Mouse (Mus musculus) activated CD4-positive, CD25-positive, alpha-beta regulatory T cell, adult 4 months (primary cell): Measurements from ENCODE around the gene Plekhm2. TPM values are rescaled to one million over a fixed set of nuclear protein-coding genes. Genes with fewer than 3 reads are reported as not detected.

Source experiments
- ATAC-seq: one replicate; pipeline ENCODE4 v1.8.0; 2017
- polyA plus RNA-seq, 2 experiments: library from polyadenylated mRNA; unstranded; fragments of 100-300 nt; shearing (Covaris generic); gene quantifications; one replicate each; pipeline ENCODE4 v1.2.1; 2017

Gene Plekhm2
- polyA plus RNA-seq, 2 experiments from 2014 or later, result 3.3 to 3.4 TPM

- no peak for ATAC-seq
Measured at GRCm38 (mm10) chr4:141659739-141660138, 5.0 kb downstream of the Plekhm2 start.

GRCm38 (mm10) chr4:141658846-141659484 lies 5.7 kb downstream of the Plekhm2 start:
- no peak for ATAC-seq

- ATAC-seq, result no peak
Measured at GRCm38 (mm10) chr4:141656932-141657331, 7.8 kb downstream of the Plekhm2 start.

GRCm38 (mm10) chr4:141655908-141656608 lies 8.6 kb downstream of the Plekhm2 start:
- no peak for ATAC-seq

- ATAC-seq, result no peak
Measured at GRCm38 (mm10) chr4:141654509-141654908, 10.2 kb downstream of the Plekhm2 start.

GRCm38 (mm10) chr4:141653813-141654212 lies 10.9 kb downstream of the Plekhm2 start:
- ATAC-seq, result no peak

- ATAC-seq, result no peak
Measured at GRCm38 (mm10) chr4:141653044-141653443, 11.7 kb downstream of the Plekhm2 start.

GRCm38 (mm10) chr4:141651944-141652343 lies 12.8 kb downstream of the Plekhm2 start:
- no peak for ATAC-seq

GRCm38 (mm10) chr4:141651286-141651685 lies 13.4 kb downstream of the Plekhm2 start:
- no peak for ATAC-seq

GRCm38 (mm10) chr4:141649244-141649643 lies 15.5 kb downstream of the Plekhm2 start:
- ATAC-seq, result no peak

GRCm38 (mm10) chr4:141648262-141648661 lies 16.4 kb downstream of the Plekhm2 start:
- no peak for ATAC-seq

- no peak for ATAC-seq
Measured at GRCm38 (mm10) chr4:141647187-141647586, 17.5 kb downstream of the Plekhm2 start.

- ATAC-seq, result no peak
Measured at GRCm38 (mm10) chr4:141645988-141646387, 18.7 kb downstream of the Plekhm2 start.

- ATAC-seq, result no peak
Measured at GRCm38 (mm10) chr4:141643118-141643855, 21.4 kb downstream of the Plekhm2 start.

- ATAC-seq, result no peak
Measured at GRCm38 (mm10) chr4:141641961-141642811, 22.5 kb downstream of the Plekhm2 start.

GRCm38 (mm10) chr4:141641353-141641771 lies 23.3 kb downstream of the Plekhm2 start:
- no peak for ATAC-seq

- ATAC-seq, result no peak
Measured at GRCm38 (mm10) chr4:141639474-141639873, 25.2 kb downstream of the Plekhm2 start.

GRCm38 (mm10) chr4:141636693-141637092 lies 28.0 kb downstream of the Plekhm2 start:
- no peak for ATAC-seq

GRCm38 (mm10) chr4:141635991-141636390 lies 28.7 kb downstream of the Plekhm2 start:
- ATAC-seq, result no peak

GRCm38 (mm10) chr4:141632111-141632873 lies 32.4 kb downstream of the Plekhm2 start:
- no peak for ATAC-seq

- no peak for ATAC-seq
Measured at GRCm38 (mm10) chr4:141631250-141631649, 33.4 kb downstream of the Plekhm2 start.

- no peak for ATAC-seq
Measured at GRCm38 (mm10) chr4:141630021-141630420, 34.7 kb downstream of the Plekhm2 start.
